Mouse (Mus musculus): ENCODE measurements around the gene Sec16a. TPM values are rescaled to one million over a fixed set of nuclear protein-coding genes. Genes with fewer than 3 reads are reported as not detected.

Gene Sec16a
- polyA plus RNA-seq (2012; rRNA removed), result 37.5 and 46.3 TPM in 2 replicates

GRCm38 (mm10) chr2:26444946-26445665 lies at the start of gene Sec16a:
Sec16a (minus strand) TSS chr2:26445216.

GRCm38 (mm10) chr2:26408515-26409356 lies 36.3 kb downstream of the Sec16a start, which contains the start of gene Inpp5e:
Inpp5e (minus strand) TSS chr2:26409203.

GRCm38 (mm10) chr2:26389154-26389690 lies 55.8 kb downstream of the Sec16a start, which contains the start of the genes Entr1 and Pmpca:
Entr1 (minus strand) TSS chr2:26389316.
Pmpca (plus strand) TSS chr2:26389339.

DNA sequence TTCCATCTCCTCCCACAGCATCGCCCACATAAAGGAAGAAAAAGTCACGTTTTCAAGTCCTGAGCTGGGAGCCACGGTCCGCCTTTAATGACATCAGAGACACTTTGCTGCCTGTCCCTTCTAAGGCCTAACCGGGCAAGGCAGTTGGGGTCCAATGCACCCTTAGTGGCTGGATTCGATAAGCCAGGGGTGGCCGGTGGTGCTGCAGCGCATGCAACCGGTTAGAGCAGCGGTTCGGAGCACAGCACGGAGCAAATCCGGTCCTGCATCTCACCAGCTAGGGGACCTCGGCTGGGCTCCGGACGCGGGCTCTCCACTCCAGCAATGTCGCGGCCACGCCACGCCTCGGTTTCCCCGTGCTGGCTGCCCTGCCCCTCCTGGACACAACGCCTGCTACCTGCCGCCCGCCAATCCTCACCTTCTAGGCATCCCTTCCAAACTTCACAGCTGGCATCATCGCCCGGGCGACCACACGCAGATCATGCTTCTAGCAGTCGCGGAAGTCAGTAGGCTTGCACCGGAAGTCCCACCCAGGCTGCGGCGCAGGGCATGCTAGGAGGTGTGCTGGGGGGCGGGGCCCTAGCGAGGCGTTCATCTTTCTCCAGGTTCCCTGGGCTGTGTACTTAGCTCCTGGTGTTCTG lies 64.8 kb downstream of the Sec16a start, which contains the start of gene Snapc4:
Gene Snapc4, minus strand, starts transcription at position 523 of the 641 bp plus-strand sequence.

GRCm38 (mm10) chr2:26360772-26361171 lies 84.2 kb downstream of the Sec16a start, which contains the start of gene Card9:
Card9 (minus strand) TSS chr2:26360918.

Other genes starting within 250 kb of the Sec16a start
- gene Lhx3, start 236.9 kb downstream of the Sec16a start, polyA plus RNA-seq (2012; rRNA removed), result 0.11 and 0.25 TPM in 2 replicates
- gene Qsox2, start 207.7 kb downstream of the Sec16a start, polyA plus RNA-seq (2012; rRNA removed), result 7.0 and 9.2 TPM in 2 replicates
- gene Ccdc187, start 150.7 kb downstream of the Sec16a start, polyA plus RNA-seq (2012; rRNA removed), result 0.48 and 0.97 TPM in 2 replicates
- 11.7 and 17.3 TPM in 2 replicates for gene Gpsm1, start 129.7 kb downstream of the Sec16a start, polyA plus RNA-seq (2012; rRNA removed)
- gene Dnlz, start 93.1 kb downstream of the Sec16a start, polyA plus RNA-seq (2012; rRNA removed), result 15.0 and 20.4 TPM in 2 replicates
- gene Card9, start 84.3 kb downstream of the Sec16a start, polyA plus RNA-seq (2012; rRNA removed), result 2.2 and 3.2 TPM in 2 replicates
- 18.8 and 20.6 TPM in 2 replicates for gene Snapc4, start 64.6 kb downstream of the Sec16a start, polyA plus RNA-seq (2012; rRNA removed)
- 29.6 and 29.9 TPM in 2 replicates for gene Entr1, start 55.9 kb downstream of the Sec16a start, polyA plus RNA-seq (2012; rRNA removed)
- 11.5 and 16.4 TPM in 2 replicates for gene Pmpca, start 55.9 kb downstream of the Sec16a start, polyA plus RNA-seq (2012; rRNA removed)
- gene Inpp5e, start 36.0 kb downstream of the Sec16a start, polyA plus RNA-seq (2012; rRNA removed), result 7.3 and 11.0 TPM in 2 replicates
- gene Notch1, start 71.4 kb upstream of the Sec16a start, polyA plus RNA-seq (2012; rRNA removed), result 10.8 and 17.6 TPM in 2 replicates
- 132 and 149 TPM in 2 replicates for gene Egfl7, start 134.8 kb upstream of the Sec16a start, polyA plus RNA-seq (2012; rRNA removed)
- not detected in 2 replicates for gene Gm20532, start 141.4 kb upstream of the Sec16a start, polyA plus RNA-seq (2012; rRNA removed)
- gene Agpat2, start 159.2 kb upstream of the Sec16a start, polyA plus RNA-seq (2012; rRNA removed), result 99.1 and 128 TPM in 2 replicates
- 8.1 and 11.9 TPM in 2 replicates for gene Fam69b, start 183.2 kb upstream of the Sec16a start, polyA plus RNA-seq (2012; rRNA removed)
- gene Lcn4, start 226.1 kb upstream of the Sec16a start, polyA plus RNA-seq (2012; rRNA removed), result not detected in 2 replicates